Mouse (Mus musculus) stomach, postnatal 0 days (tissue): Measurements from ENCODE around the gene P2rx7.

ENCODE experiments used
- CTCF ChIP-seq: IDR thresholded peaks from 2 replicates; pipeline ENCODE4 v1.5.1; 2016; ENCODE audit warnings: antibody characterized with exemption, low read depth, mild to moderate bottlenecking, moderate library complexity
- EP300 ChIP-seq: optimal IDR thresholded peaks from 2 replicates; pipeline ENCODE3; 2016; ENCODE audit warnings: antibody characterized with exemption

GRCm38 (mm10) chr5:122706917-122707275 lies 63.2 kb downstream of the P2rx7 start:
- TF ChIP-seq CTCF (no peak), EP300 (no peak)
